Mouse (Mus musculus) lung, adult 18-20 months (tissue): ENCODE data around the gene Dus3l.

Experiments
- DNase-seq, 2 experiments: peaks; one replicate each; pipeline ENCODE4 v3.0.0; 2022; ENCODE audit warnings: mixed read lengths in 2 of 2

Gene Dus3l

GRCm38 (mm10) chr17:56754271-56755185 is 10.0 kb upstream of the Dus3l start:
- DNase-seq, result no peak

- DNase-seq, result peak in 1 of 2 experiments; percentile 52
These were observed 7.7 kb upstream of the Dus3l start for GRCm38 (mm10) chr17:56756703-56757399.

- peak; percentile 86 to 90 for DNase-seq
These were observed 7.0 kb upstream of the Dus3l start, which contains the start of gene Nrtn for GRCm38 (mm10) chr17:56757416-56758123. Nrtn (minus strand) TSS chr17:56757530.

- DNase-seq, result peak; percentile 61 to 78
These were observed 6.4 kb upstream of the Dus3l start for GRCm38 (mm10) chr17:56758132-56758531.

GRCm38 (mm10) chr17:56759261-56759660 is 5.3 kb upstream of the Dus3l start:
- DNase-seq, result no peak

GRCm38 (mm10) chr17:56761077-56761476 is 3.5 kb upstream of the Dus3l start:
- no peak for DNase-seq

GRCm38 (mm10) chr17:56761991-56762410 is 2.6 kb upstream of the Dus3l start:
- peak; percentile 78 to 86 for DNase-seq

- DNase-seq, result peak; percentile 37 to 66
These were observed 1.5 kb upstream of the Dus3l start for GRCm38 (mm10) chr17:56762769-56763731.

- no peak for DNase-seq
These were observed 761 bp upstream of the Dus3l start for GRCm38 (mm10) chr17:56763741-56764250.

GRCm38 (mm10) chr17:56765431-56765830 is 874 bp downstream of the Dus3l start:
- no peak for DNase-seq

GRCm38 (mm10) chr17:56766631-56767405 is 2.3 kb downstream of the Dus3l start:
- no peak for DNase-seq

- DNase-seq, result no peak
These were observed 3.1 kb downstream of the Dus3l start for GRCm38 (mm10) chr17:56767531-56768135.

- DNase-seq, result no peak
These were observed 4.4 kb downstream of the Dus3l start for GRCm38 (mm10) chr17:56768941-56769340.

- DNase-seq, result no peak
These were observed 5.4 kb downstream of the Dus3l start, which contains the start of gene Prr22 for GRCm38 (mm10) chr17:56769950-56770349. Prr22 (plus strand) TSS chr17:56770250.

GRCm38 (mm10) chr17:56777568-56777967 is 13.0 kb downstream of the Dus3l start:
- DNase-seq, result no peak

GRCm38 (mm10) chr17:56778779-56779362 is 14.3 kb downstream of the Dus3l start:
- no peak for DNase-seq

- DNase-seq, result no peak
These were observed 15.9 kb downstream of the Dus3l start for GRCm38 (mm10) chr17:56780291-56780978.

GRCm38 (mm10) chr17:56788886-56789285 is 24.3 kb downstream of the Dus3l start:
- no peak for DNase-seq

GRCm38 (mm10) chr17:56789286-56789685 is 24.7 kb downstream of the Dus3l start:
- DNase-seq, result no peak
